Mouse (Mus musculus): ENCODE measurements around the gene Cldn10.

DNA sequence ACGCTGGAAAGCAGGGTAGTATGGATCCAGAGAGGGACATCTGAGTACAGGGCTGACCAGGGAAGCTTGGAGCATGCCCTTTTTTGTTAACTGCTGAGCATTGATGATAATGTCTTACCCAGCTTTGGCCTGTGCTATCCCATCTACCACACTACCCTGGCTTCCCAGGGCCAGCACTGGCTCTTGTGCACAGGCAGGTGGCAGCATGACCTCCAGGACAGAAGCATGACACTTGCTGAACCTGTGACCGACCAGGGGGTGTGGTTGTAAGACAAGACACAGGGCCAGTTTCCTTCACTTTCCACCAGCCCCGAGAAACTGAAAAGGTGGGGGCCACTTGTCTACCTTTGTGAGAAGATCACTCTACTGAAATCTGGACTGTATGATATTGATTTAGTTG is 5.5 kb upstream of the Cldn10 start:
- TF ChIP-seq POLR2A (IDR thresholded peaks at IDR 0.05; ENCODE audit: low read depth, low read length) (no peak), CTCF (conservative IDR thresholded peaks at IDR 0.05; ENCODE audit: insufficient read depth, insufficient read length, low read depth, low read length) (peak; percentile 65)
